Mouse (Mus musculus): Measurements from ENCODE around the gene Has3.

- TF ChIP-seq CTCF (IDR thresholded peaks at IDR 0.05; ENCODE audit: control insufficient read depth, insufficient read depth, insufficient read length): no peak
- TF ChIP-seq USF1 (IDR thresholded peaks at IDR 0.05; ENCODE audit: low read depth): no peak
Measured at GRCm38 (mm10) chr8:106880121-106880707, 10.2 kb downstream of the Has3 start.

All from C2C12 (cell line).